Mouse (Mus musculus) heart, embryonic 15.5 days (tissue): ENCODE data around the gene Srf. TPM values are rescaled to one million over a fixed set of nuclear protein-coding genes. Genes with fewer than 3 reads are reported as not detected.

Source experiments
- ATAC-seq: fragments of 200-750 bp; cut with Nextera tagmentation; replicated peaks from 2 replicates; pipeline ENCODE4 v1.8.0; 2017; ENCODE audit warnings: low read depth, moderate TSS enrichment; ENCODE audit not compliant: insufficient number of reproducible peaks, insufficient read depth, low FRiP score
- H3K27ac ChIP-seq: fragments of 300-500 bp; sonication (generic); 2 replicates; pipeline ENCODE4 v1.5.1; 2015; ENCODE audit warnings: mild to moderate bottlenecking, inconsistent platforms
- H3K27me3 ChIP-seq: fragments of 300-500 bp; sonication (generic); 2 replicates; pipeline ENCODE4 v1.6.1; 2015; ENCODE audit warnings: inconsistent platforms
- H3K36me3 ChIP-seq: fragments of 300-500 bp; sonication (generic); 2 replicates; pipeline ENCODE4 v1.6.1; 2015; ENCODE audit warnings: mild to moderate bottlenecking, inconsistent platforms
- H3K4me1 ChIP-seq: fragments of 300-500 bp; sonication (generic); replicated peaks from 2 replicates; pipeline ENCODE4 v1.6.1; 2015; ENCODE audit warnings: inconsistent platforms
- H3K4me2 ChIP-seq: fragments of 300-500 bp; sonication (generic); 2 replicates; pipeline ENCODE4 v1.6.1; 2015; ENCODE audit warnings: inconsistent platforms, mild to moderate bottlenecking, moderate library complexity
- H3K4me3 ChIP-seq: fragments of 300-500 bp; sonication (generic); 2 replicates; pipeline ENCODE4 v1.5.1; 2015; ENCODE audit warnings: mild to moderate bottlenecking, inconsistent platforms
- H3K9ac ChIP-seq: fragments of 300-500 bp; sonication (generic); 2 replicates; pipeline ENCODE4 v1.6.1; 2015; ENCODE audit warnings: mild to moderate bottlenecking, inconsistent platforms
- H3K9me3 ChIP-seq: fragments of 300-500 bp; sonication (generic); replicated peaks from 2 replicates; pipeline ENCODE4 v1.6.1; 2016; ENCODE audit warnings: inconsistent platforms
- WGBS: fragments of 180-500 bp; shearing (Covaris S2); methylation state at CpG from one replicate; pipeline ENCODE4 v1.1.7; 2015; ENCODE audit warnings: mixed read lengths; 5-methylcytosine and 5-hydroxymethylcytosine counted together
- polyA plus RNA-seq: library from polyadenylated mRNA; unstranded; fragments of >200 nt; fragmentation: Nextera tagmentation; extraction: Ambion mirVana; gene quantifications from 2 replicates; pipeline ENCODE4 v1.2.1, GENCODE M21; 2015

The Srf gene
- polyA plus RNA-seq, 1 experiment from 2014 or later = 8.7 TPM

DNA sequence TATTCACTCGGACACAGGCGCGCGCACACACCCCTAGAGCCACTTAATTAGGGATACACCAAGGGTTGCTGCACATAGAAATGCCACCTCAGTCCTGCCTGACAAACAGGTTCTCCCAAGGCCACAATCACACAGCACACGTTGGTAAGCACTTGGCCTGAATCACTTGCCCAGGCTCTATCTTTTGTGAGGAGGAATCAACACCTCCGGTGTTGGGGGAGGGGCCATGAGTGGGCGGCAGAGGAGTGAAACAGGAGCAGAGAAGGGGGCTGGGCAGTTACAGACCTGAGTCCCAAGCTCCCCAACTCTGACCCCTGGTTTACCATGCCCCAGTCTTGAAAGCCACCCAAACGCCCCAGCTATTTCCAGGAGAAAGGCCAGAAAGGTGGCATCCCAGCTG is 9.0 kb downstream of the Srf start:
- Histone ChIP-seq H3K4me3 (no peak overlapping the region), H3K27ac (no peak overlapping the region; the same call in 1 of the 2 replicates), H3K27me3 (no peaks in the 10 kb centered on the region), H3K9me3 (no peaks in the 10 kb centered on the region), H3K4me1 (peaks cover 35% of the 10 kb centered on the region), H3K9ac (no peak overlapping the region), H3K36me3 (peaks cover 36% of the 10 kb centered on the region), H3K4me2 (peak overlapping the region; percentile 83)
- no peak for ATAC-seq
- WGBS = 21% methylated on average over 8 of the region's 8 CpGs

DNA sequence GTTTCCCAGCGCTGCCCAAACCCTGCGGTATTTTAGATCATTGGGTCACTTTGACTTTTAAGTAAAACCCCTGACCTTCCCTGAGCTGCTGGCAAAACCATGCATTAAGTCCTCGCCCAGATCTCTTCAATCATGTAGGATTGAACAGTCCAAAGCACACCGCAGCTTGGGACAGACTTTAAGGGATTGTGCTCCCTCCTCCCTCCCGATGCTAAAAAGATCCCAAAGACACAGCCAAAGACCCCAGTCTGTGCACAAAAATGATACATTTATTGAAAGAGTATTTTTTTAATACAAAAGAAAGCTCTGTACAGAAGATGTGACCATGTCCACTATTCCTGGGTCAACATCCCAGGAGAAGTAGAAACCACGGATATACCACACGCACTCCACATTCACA is 9.4 kb downstream of the Srf start:
- no peaks in the 10 kb centered on the region for H3K27me3 ChIP-seq
- peaks cover 33% of the 10 kb centered on the region for H3K36me3 ChIP-seq
- WGBS = 18% methylated on average over 7 of the region's 7 CpGs
- peak overlapping the region; percentile 66 for H3K4me3 ChIP-seq
- H3K9ac ChIP-seq = peak overlapping the region; percentile 72
- peaks cover 32% of the 10 kb centered on the region for H3K4me1 ChIP-seq
- H3K27ac ChIP-seq = peak overlapping the region; percentile 69; the same call in 1 of the 2 replicates
- H3K4me2 ChIP-seq = peak overlapping the region; percentile 83
- ATAC-seq = no peak; the same call in 1 of the 2 replicates
- no peaks in the 10 kb centered on the region for H3K9me3 ChIP-seq

DNA sequence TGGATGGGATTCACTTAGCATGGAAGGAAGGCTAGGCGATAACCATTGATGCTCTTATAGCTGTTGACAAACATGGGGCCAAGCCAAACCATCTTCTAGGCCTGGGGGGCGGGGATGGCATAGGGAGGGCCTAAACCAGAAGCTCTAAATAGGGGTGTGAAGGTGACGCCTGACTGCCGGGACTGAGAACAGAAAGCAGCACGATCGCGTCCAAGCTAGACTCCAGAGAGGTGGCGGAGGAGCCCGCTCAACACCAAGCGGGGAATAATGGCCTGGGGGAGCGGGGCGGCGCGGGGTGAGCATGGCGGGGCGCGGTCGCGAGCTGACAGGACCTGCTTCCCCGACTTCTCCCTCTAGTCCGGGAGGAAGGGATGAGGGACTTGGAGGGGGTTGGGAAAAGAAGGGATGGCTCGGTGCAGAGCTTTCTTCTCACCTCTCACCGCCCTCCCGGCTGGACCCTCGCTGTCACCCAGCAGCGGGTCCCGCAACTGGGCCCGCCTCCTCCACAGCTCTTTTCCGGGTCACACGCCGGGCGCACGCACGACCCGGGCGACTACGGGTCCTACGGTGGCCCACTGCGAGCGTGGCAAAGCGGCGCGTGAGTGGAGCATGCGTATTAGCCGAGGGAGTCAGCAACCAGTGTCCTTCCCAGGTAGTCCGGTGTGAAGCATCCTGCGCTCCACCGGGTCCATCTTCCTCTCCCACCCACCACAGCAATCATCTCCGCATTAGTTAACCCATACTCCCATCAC is 10.0 kb downstream of the Srf start, which contains the start of gene Cul9:
Gene Cul9, minus strand, starts transcription at position 576 of the 752 bp plus-strand sequence.
- H3K27ac ChIP-seq = peak within 1 kb of the TSS; percentile 69
- ATAC-seq = peak; percentile 67
- H3K27me3 ChIP-seq = no peaks in the 10 kb centered on the region
- peak within 1 kb of the TSS; percentile 66 for H3K4me3 ChIP-seq
- H3K4me2 ChIP-seq = peak within 1 kb of the TSS; percentile 83
- H3K36me3 ChIP-seq = peaks cover 33% of the 10 kb centered on the region
- H3K9me3 ChIP-seq = no peaks in the 10 kb centered on the region
- peak within 1 kb of the TSS; percentile 72 for H3K9ac ChIP-seq
- WGBS = 2% methylated on average over 49 of the region's 49 CpGs
- H3K4me1 ChIP-seq = peaks cover 26% of the 10 kb centered on the region

DNA sequence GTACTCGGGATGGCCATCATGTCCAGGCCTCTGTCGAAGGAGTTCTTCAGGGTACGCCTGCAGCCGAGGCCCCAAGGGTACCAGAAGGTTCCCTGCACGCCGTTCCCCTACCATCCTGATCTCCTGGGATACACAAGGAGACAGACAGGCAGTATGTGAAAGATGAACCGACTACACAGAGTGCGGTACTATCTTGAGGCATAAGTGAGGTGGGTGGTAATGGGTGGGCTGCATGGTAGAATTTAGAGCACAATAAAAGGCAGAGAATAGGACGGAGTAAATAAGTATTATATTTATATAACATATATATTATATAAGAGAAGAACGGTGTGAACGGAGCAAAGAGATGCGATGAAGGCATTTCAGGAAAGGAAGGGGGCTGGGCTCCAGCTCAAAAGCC is 12.3 kb downstream of the Srf start:
- Histone ChIP-seq H3K4me2 (no peak overlapping the region), H3K4me1 (peaks cover 25% of the 10 kb centered on the region), H3K27ac (no peak overlapping the region), H3K9ac (no peak overlapping the region), H3K36me3 (peaks cover 11% of the 10 kb centered on the region), H3K9me3 (no peaks in the 10 kb centered on the region), H3K4me3 (no peak overlapping the region), H3K27me3 (peaks cover 5% of the 10 kb centered on the region; the same call in 1 of the 2 replicates)
- no peak for ATAC-seq
- 82% methylated on average over 12 of the region's 12 CpGs for WGBS

DNA sequence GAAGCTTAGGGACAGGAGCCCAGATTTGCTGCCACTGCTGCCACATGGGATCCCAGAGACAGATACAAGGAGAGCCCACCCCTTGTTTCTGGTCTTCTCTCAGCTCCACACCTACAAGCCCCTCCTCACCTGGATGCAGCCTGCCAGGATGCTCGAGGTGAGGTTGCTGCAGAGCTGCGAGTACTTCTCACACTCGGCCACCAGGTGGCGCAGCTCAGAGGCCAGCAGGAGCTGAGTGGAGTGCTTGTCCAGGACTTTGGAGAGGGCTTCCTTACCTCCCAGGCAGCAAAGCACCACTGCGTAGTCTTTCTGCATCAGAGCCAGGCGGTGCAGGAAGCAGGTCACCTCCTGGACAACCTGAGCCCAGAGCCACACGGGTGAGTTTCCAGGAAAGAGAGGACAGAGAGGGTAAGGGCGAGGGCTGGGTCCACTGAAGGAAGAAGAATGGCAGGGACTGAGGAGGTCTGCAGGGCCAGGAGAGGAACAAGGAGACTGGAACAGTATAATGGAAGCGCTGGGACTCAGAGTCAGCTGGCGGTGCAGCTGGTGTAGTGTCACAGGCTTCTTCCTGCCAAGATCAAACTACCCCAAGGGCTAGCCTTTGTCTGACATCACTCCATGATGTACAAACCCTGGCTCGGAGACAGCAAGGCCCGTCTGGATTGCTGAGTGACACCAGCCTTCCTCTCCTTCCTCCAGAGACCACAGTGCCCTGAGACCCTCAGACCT is 30.2 kb downstream of the Srf start:
- Histone ChIP-seq H3K27me3 (peaks cover 6% of the 10 kb centered on the region), H3K36me3 (no peaks in the 10 kb centered on the region), H3K4me1 (peaks cover 7% of the 10 kb centered on the region), H3K9me3 (no peaks in the 10 kb centered on the region), H3K27ac (no peak overlapping the region), H3K4me3 (no peak overlapping the region), H3K4me2 (no peak overlapping the region), H3K9ac (no peak overlapping the region)
- no peak for ATAC-seq
- WGBS = 40% methylated on average over 12 of the region's 12 CpGs

DNA sequence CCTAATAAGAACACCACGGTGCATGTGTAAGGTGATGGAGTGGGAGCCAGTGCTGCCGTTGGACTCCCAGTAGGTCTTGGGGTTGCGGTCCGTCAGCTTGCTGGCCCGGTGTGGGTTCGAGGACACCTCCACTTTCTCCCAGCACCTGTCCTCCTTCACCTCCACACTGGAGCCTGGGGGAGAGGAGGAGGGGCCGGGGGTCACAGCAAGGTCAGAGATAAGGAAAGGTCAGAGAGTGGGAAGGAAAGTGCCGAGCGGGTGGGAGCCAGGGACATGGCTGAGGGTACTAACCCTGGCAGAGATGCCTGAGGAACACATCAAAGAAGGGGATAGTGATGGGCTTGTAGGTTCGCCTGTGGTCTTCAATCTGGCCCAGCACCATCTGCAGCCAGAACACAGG is 30.9 kb downstream of the Srf start:
- H3K27ac ChIP-seq = no peak overlapping the region
- peaks cover 7% of the 10 kb centered on the region for H3K27me3 ChIP-seq
- 69% methylated on average over 10 of the region's 10 CpGs for WGBS
- H3K4me3 ChIP-seq = no peak overlapping the region
- H3K9ac ChIP-seq = no peak overlapping the region
- H3K9me3 ChIP-seq = no peaks in the 10 kb centered on the region
- H3K36me3 ChIP-seq = no peaks in the 10 kb centered on the region
- no peak for ATAC-seq
- H3K4me1 ChIP-seq = peaks cover 12% of the 10 kb centered on the region
- H3K4me2 ChIP-seq = no peak overlapping the region

DNA sequence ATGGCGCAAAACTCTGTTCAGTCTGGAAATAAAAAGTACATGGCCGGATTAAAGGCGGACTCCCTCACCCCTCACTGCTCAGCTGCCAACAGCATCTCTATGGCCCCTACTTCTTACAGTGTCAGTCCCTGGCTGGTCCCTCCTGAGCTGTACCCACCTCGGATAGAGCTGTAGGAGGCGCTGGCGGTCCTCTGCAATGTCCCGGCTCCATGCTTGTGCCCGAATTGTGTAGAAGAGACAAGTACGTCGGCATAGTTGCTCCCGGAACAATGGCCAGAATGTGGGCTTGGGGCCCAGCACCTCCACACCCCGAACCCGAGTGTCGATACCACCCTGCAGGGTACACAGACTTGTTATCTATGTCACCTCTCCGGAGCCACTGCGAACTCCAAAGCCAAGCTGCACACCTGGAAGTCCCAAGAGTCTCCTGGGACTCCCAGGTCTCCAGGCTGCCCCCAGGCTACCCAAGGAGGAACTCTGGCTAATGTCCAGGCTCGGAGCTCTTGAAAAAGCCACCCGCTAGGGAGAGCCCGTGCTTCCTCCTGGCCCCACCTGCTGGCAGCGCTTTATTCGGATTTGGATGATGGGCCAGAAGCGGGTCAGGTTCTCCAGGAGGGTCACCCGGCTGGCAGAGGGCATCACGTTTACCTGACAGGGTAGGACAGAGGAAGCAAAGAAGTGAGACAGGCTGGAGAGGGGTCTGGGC is 33.9 kb downstream of the Srf start:
- no peak overlapping the region for H3K4me2 ChIP-seq
- no peaks in the 10 kb centered on the region for H3K36me3 ChIP-seq
- H3K9me3 ChIP-seq = no peaks in the 10 kb centered on the region
- no peak overlapping the region for H3K4me3 ChIP-seq
- H3K9ac ChIP-seq = no peak overlapping the region
- H3K4me1 ChIP-seq = peaks cover 12% of the 10 kb centered on the region
- H3K27me3 ChIP-seq = peaks cover 12% of the 10 kb centered on the region
- WGBS = 42% methylated on average over 24 of the region's 24 CpGs
- H3K27ac ChIP-seq = no peak overlapping the region
- no peak for ATAC-seq

DNA sequence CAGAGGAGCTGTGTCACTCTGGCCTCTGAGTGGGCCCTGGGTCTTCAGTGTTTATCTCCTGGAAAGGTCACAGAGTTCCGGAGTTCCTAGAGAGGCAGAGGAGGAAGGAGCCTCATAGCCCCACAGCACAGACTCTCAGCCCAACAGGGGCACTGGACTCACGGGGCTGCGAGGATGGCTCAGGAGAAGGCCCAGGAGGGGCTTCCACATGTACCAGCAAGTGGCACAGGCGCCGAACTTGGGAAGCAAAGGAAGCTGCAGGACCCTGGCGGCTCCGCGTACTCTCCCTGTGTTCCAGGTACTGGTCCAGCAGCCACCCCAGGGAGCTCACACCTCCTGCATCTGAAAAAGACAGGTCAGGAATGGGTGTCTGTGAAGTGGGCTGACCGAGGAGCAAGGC is 34.8 kb downstream of the Srf start:
- peak overlapping the region; percentile 11; the same call in 1 of the 2 replicates for H3K9ac ChIP-seq
- H3K4me1 ChIP-seq = peaks cover 12% of the 10 kb centered on the region
- 69% methylated on average over 9 of the region's 9 CpGs for WGBS
- H3K4me2 ChIP-seq = peak overlapping the region; percentile 53
- peak overlapping the region; percentile 19; the same call in 1 of the 2 replicates for H3K4me3 ChIP-seq
- no peaks in the 10 kb centered on the region for H3K36me3 ChIP-seq
- no peak overlapping the region for H3K27ac ChIP-seq
- peaks cover 12% of the 10 kb centered on the region for H3K27me3 ChIP-seq
- H3K9me3 ChIP-seq = no peaks in the 10 kb centered on the region
- ATAC-seq = no peak; the same call in 1 of the 2 replicates

DNA sequence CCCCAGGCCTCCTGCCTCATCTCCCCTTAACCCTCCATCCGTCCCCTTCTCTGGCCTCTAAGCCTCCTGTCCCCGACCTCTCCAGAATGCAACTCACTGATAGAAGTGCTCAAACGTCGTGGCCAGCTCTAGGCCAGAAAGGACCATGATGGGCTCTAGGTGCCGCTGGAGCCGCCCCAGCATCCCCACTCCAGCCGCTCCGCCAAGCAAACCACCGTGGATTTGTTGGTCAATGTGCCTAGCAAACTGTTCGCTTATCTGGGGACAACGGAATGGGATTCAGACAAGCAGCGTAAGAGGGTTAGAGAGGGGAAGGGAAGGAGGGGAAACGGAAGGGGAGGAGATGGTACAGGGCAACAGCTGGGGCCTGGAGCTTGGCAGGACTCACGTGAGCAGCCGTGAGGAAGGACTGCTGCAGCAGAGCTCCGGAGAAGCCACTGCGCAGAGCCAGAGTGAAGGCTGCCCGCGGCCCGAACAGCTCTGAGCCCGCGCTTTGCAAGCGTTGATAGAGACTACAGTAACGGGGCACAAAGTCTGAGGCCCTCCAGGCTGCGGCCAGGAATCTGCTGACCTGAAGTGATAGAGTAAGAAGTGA is 35.5 kb downstream of the Srf start:
- Histone ChIP-seq H3K36me3 (no peaks in the 10 kb centered on the region), H3K9ac (peak overlapping the region; percentile 11), H3K9me3 (no peaks in the 10 kb centered on the region), H3K27ac (no peak overlapping the region), H3K27me3 (peaks cover 12% of the 10 kb centered on the region), H3K4me2 (peak overlapping the region; percentile 53), H3K4me1 (peaks cover 12% of the 10 kb centered on the region), H3K4me3 (peak overlapping the region; percentile 19)
- peak; percentile 41; the same call in 1 of the 2 replicates for ATAC-seq
- WGBS = 22% methylated on average over 25 of the region's 25 CpGs

DNA sequence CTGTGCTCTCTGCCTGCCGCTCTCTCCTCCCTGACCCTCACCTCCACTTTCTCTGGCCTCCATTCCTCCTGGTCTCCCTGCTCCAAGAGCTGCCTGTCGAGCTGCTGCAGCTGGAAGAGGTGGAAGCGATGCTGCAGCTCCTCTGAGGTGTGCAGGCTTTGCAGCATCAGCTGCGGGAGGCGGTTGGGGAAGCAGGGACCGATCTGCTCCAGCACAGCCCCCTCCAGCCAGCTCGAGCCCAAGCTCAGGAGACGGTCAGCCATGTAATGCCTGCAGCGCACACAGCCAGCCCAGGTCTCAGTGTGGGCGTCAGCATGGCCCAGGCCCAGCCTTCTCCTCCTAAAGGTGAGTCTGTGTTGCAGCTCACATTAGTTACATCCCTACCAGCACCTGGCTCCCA is 36.0 kb downstream of the Srf start:
- Histone ChIP-seq H3K27ac (no peak overlapping the region), H3K36me3 (no peaks in the 10 kb centered on the region), H3K4me3 (peak overlapping the region; percentile 19; the same call in 1 of the 2 replicates), H3K9ac (no peak overlapping the region), H3K9me3 (no peaks in the 10 kb centered on the region), H3K4me1 (peaks cover 12% of the 10 kb centered on the region), H3K4me2 (peak overlapping the region; percentile 53), H3K27me3 (peaks cover 12% of the 10 kb centered on the region)
- WGBS = 52% methylated on average over 10 of the region's 10 CpGs
- 0 out of 2 replicates have a peak, but pooled peaks have one; percentile 7 for ATAC-seq

DNA sequence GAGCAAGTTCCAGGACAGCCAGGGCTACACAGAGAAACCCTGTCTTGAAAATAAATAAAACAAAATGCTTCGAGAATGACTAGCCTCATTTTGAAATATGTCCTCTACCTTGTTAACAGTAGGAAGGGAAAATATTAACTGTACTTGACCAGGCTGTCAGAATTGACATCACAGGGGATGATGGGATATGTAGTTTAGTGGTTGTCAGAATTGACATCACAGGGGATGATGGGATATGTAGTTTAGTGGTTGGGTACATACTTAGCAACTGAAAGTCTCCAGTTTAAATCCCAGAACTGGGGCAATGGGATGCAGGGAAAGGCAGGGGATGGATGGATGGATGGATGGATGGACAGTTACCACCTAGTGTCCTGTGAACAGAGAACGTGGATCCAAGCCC is 42.6 kb downstream of the Srf start:
- Histone ChIP-seq H3K4me3 (no peak overlapping the region), H3K27me3 (no peaks in the 10 kb centered on the region), H3K4me1 (no peaks in the 10 kb centered on the region), H3K4me2 (no peak overlapping the region), H3K36me3 (no peaks in the 10 kb centered on the region), H3K27ac (no peak overlapping the region), H3K9ac (no peak overlapping the region), H3K9me3 (no peaks in the 10 kb centered on the region)
- WGBS = 52% methylated on average over 2 of the region's 2 CpGs
- ATAC-seq = no peak
